Mouse (Mus musculus): ENCODE data around the gene H6pd.

Gene H6pd

GRCm38 (mm10) chr4:150019741-150020380, 11.0 kb upstream of the H6pd start:
- DNase-seq (ENCODE audit: low read depth) = no peak

GRCm38 (mm10) chr4:150015436-150015835, 6.6 kb upstream of the H6pd start:
- no peak for DNase-seq (ENCODE audit: low read depth)

- no peak for DNase-seq (ENCODE audit: low read depth)
Measured at GRCm38 (mm10) chr4:150014378-150015091, 5.7 kb upstream of the H6pd start.

- DNase-seq (ENCODE audit: low read depth) = no peak
Measured at GRCm38 (mm10) chr4:150013805-150014204, 5.0 kb upstream of the H6pd start.

GRCm38 (mm10) chr4:150013186-150013690, 4.4 kb upstream of the H6pd start:
- DNase-seq (ENCODE audit: low read depth) = no peak

GRCm38 (mm10) chr4:150012322-150012723, 3.5 kb upstream of the H6pd start:
- DNase-seq (ENCODE audit: low read depth) = no peak

- DNase-seq (ENCODE audit: low read depth) = no peak
Measured at GRCm38 (mm10) chr4:150011564-150012321, 2.9 kb upstream of the H6pd start.

- DNase-seq (ENCODE audit: low read depth) = no peak
Measured at GRCm38 (mm10) chr4:150010054-150010730, 1.4 kb upstream of the H6pd start.

- no peak for DNase-seq (ENCODE audit: low read depth)
Measured at GRCm38 (mm10) chr4:150009587-150009930, 736 bp upstream of the H6pd start.

- peak; percentile 77 for DNase-seq (ENCODE audit: low read depth)
Measured at GRCm38 (mm10) chr4:150008325-150008852, 434 bp downstream of the H6pd start.

GRCm38 (mm10) chr4:150007444-150007843, 1.4 kb downstream of the H6pd start:
- DNase-seq (ENCODE audit: low read depth) = no peak

GRCm38 (mm10) chr4:150006991-150007390, 1.8 kb downstream of the H6pd start:
- no peak for DNase-seq (ENCODE audit: low read depth)

GRCm38 (mm10) chr4:150006122-150006854, 2.5 kb downstream of the H6pd start:
- no peak for DNase-seq (ENCODE audit: low read depth)

- DNase-seq (ENCODE audit: low read depth) = no peak
Measured at GRCm38 (mm10) chr4:150005231-150005630, 3.6 kb downstream of the H6pd start.

- no peak for DNase-seq (ENCODE audit: low read depth)
Measured at GRCm38 (mm10) chr4:150003641-150004040, 5.2 kb downstream of the H6pd start.

- no peak for DNase-seq (ENCODE audit: low read depth)
Measured at GRCm38 (mm10) chr4:150003021-150003580, 5.7 kb downstream of the H6pd start.

GRCm38 (mm10) chr4:150002021-150002528, 6.7 kb downstream of the H6pd start:
- no peak for DNase-seq (ENCODE audit: low read depth)

GRCm38 (mm10) chr4:150001221-150001860, 7.5 kb downstream of the H6pd start:
- DNase-seq (ENCODE audit: low read depth) = no peak

- no peak for DNase-seq (ENCODE audit: low read depth)
Measured at GRCm38 (mm10) chr4:149999931-150000555, 8.8 kb downstream of the H6pd start.

GRCm38 (mm10) chr4:149999510-149999900, 9.3 kb downstream of the H6pd start:
- DNase-seq (ENCODE audit: low read depth) = no peak
